Mouse (Mus musculus) ES-Bruce4 (cell line): ENCODE measurements around the gene Elf1. TPM values are rescaled to one million over a fixed set of nuclear protein-coding genes. Genes with fewer than 3 reads are reported as not detected.

Experiments used
- H3K27ac ChIP-seq: 2 replicates; pipeline ENCODE4 v1.5.1; 2012; ENCODE audit warnings: low read length, inconsistent platforms; ENCODE audit not compliant: insufficient read depth
- H3K27me3 ChIP-seq: 2 replicates; pipeline ENCODE4 v1.6.1; 2012; ENCODE audit warnings: mild to moderate bottlenecking, low read length, inconsistent platforms; ENCODE audit not compliant: control insufficient read depth, poor library complexity, insufficient read depth, severe bottlenecking
- H3K36me3 ChIP-seq: 2 replicates; pipeline ENCODE4 v1.6.1; 2012; ENCODE audit warnings: inconsistent platforms, mild to moderate bottlenecking, low read length, moderate library complexity; ENCODE audit not compliant: control insufficient read depth, poor library complexity, insufficient read depth, severe bottlenecking
- H3K4me1 ChIP-seq: one replicate; pipeline ENCODE4 v1.8.1; 2011; ENCODE audit warnings: low read length; ENCODE audit not compliant: control insufficient read depth, insufficient read depth
- H3K4me3 ChIP-seq: 2 replicates; pipeline ENCODE4 v1.5.1; 2011; ENCODE audit warnings: low read depth, mild to moderate bottlenecking, low read length
- H3K9ac ChIP-seq: 2 replicates; pipeline ENCODE4 v1.6.1; 2012; ENCODE audit warnings: low read depth, mild to moderate bottlenecking, inconsistent platforms; ENCODE audit not compliant: poor library complexity, severe bottlenecking
- H3K9me3 ChIP-seq: replicated peaks from 2 replicates; pipeline ENCODE4 v1.6.1; 2012; ENCODE audit warnings: mild to moderate bottlenecking, low read length, inconsistent platforms; ENCODE audit not compliant: control insufficient read depth, poor library complexity, insufficient read depth, severe bottlenecking
- CTCF ChIP-seq: IDR thresholded peaks from one replicate; pipeline ENCODE4 v1.8.1; 2011; ENCODE audit warnings: low read depth, low read length
- EP300 ChIP-seq: IDR thresholded peaks from 2 replicates; pipeline ENCODE4 v1.6.1; 2011; ENCODE audit warnings: low read depth, low read length; ENCODE audit not compliant: insufficient read depth
- POLR2A ChIP-seq: IDR thresholded peaks from one replicate; pipeline ENCODE4 v1.8.1; 2011; ENCODE audit warnings: low read length; ENCODE audit not compliant: insufficient read depth
- polyA plus RNA-seq: library from polyadenylated mRNA; stranded (reverse); fragments of >200 nt; gene quantifications from 2 replicates; pipeline ENCODE4 v1.2.4, GENCODE M21; 2011; ENCODE audit warnings: low read depth; ENCODE audit not compliant: missing spikeins, insufficient read depth, insufficient read length

The Elf1 gene
- polyA plus RNA-seq, 1 experiment: 20.4 TPM

DNA sequence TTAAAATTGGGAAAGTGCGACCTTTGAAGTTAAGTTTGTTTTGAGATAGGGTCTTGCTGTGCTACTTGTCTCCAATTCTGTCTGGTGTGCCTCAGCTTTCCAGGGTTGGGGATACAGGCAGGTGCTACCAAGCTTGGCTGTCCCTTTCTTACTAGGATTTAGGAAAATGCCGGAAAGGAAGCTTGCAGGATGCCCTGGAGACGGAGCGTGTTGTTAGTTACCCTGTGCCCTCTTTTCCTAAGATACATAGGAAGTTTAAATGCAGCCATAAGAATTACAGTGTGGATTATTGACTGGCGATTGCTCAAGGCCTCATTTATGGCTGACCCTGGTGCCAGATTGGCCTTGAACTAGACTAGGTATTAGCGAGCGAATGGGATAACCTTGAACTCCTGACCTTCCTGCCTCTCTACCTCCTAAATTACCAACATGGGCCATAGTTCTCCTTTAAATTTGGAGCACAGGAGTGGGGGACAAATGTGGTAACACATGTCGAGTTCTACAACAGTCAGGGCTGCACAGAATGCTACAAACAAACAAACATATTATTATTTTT lies 36.3 kb downstream of the Elf1 start:
- TF ChIP-seq EP300 (no peak), POLR2A (no peak), CTCF (no peak)
- H3K27me3 ChIP-seq: no peaks in the 10 kb centered on the region
- no peaks in the 10 kb centered on the region for H3K9me3 ChIP-seq
- H3K4me1 ChIP-seq: no peaks in the 10 kb centered on the region
- H3K4me3 ChIP-seq: no peak overlapping the region
- H3K27ac ChIP-seq: no peak overlapping the region
- no peak overlapping the region for H3K9ac ChIP-seq
- no peaks in the 10 kb centered on the region for H3K36me3 ChIP-seq

DNA sequence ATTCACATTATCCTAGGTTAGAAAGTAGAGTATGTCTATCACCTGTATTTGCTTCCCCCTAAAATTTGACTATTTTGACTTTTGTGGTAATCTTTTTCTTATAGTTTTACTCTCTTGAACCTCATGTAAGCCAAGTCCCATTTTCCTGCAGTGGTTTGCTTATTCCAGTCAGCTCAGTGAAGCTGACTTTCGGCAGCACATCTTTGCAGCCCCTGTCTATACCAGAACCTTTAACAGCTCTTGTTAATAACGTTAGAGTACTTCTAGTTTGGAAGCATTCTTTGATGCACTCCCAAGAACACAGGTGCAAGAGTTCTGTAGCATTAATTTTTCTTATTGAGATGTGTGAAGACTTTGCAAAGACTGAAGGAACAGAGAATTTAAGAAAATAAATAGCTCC lies 37.1 kb downstream of the Elf1 start:
- no peaks in the 10 kb centered on the region for H3K4me1 ChIP-seq
- TF ChIP-seq POLR2A: no peak
- H3K27me3 ChIP-seq: no peaks in the 10 kb centered on the region
- no peak overlapping the region for H3K27ac ChIP-seq
- H3K9me3 ChIP-seq: no peaks in the 10 kb centered on the region
- no peak overlapping the region for H3K9ac ChIP-seq
- no peaks in the 10 kb centered on the region for H3K36me3 ChIP-seq
- H3K4me3 ChIP-seq: no peak overlapping the region

GRCm38 (mm10) chr14:79518761-79519662 lies 38.0 kb downstream of the Elf1 start:
- TF ChIP-seq POLR2A (no peak), CTCF (no peak), EP300 (no peak)
- Histone ChIP-seq H3K4me3 (no peak overlapping the region), H3K9ac (no peak overlapping the region), H3K36me3 (no peaks in the 10 kb centered on the region), H3K27me3 (no peaks in the 10 kb centered on the region), H3K27ac (no peak overlapping the region), H3K4me1 (no peaks in the 10 kb centered on the region), H3K9me3 (no peaks in the 10 kb centered on the region)

DNA sequence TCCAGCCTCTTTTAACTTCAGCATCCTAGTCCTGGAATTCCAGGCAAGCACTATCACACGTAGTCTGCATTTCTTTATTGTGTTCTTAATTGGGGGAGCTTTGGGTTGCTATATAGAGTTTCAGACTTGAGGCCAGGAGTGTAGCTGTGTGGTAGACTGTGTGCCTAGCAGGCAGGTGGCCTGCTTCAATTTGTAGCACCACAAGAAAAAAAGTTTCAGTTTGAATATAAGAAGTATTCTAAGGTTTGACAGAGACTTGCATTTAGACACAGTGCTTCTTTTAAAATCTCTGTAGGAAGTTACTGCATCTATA lies 38.6 kb downstream of the Elf1 start:
- Histone ChIP-seq H3K4me1 (no peaks in the 10 kb centered on the region), H3K9me3 (no peaks in the 10 kb centered on the region), H3K4me3 (no peak overlapping the region), H3K36me3 (no peaks in the 10 kb centered on the region), H3K27ac (no peak overlapping the region), H3K27me3 (no peaks in the 10 kb centered on the region), H3K9ac (no peak overlapping the region)
- TF ChIP-seq POLR2A (no peak), EP300 (no peak), CTCF (no peak)

- Histone ChIP-seq H3K36me3 (no peaks in the 10 kb centered on the region), H3K9ac (no peak overlapping the region)
These were observed 39.6 kb downstream of the Elf1 start for GRCm38 (mm10) chr14:79520612-79521011.

DNA sequence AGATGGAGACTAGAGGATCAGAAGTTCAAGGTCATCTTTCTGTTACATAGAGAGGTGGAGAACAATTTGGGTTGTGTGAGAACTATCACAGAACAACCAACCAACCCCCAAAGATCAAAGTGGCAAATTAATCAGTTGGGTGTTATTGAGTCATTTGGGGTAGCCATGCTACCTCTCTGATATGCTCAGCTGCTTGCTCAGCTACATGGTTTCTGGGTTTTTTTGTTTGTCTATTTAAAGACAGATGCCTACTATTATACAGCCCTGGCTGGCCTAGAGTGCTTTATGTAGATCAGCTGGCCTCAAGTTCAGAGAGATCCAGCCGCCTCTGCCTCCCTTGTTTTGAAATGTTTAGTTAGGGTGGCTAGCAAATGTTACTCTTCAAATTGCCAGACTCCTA lies 40.1 kb downstream of the Elf1 start:
- Histone ChIP-seq H3K9me3 (no peaks in the 10 kb centered on the region), H3K27ac (no peak overlapping the region), H3K4me3 (no peak overlapping the region), H3K4me1 (no peaks in the 10 kb centered on the region), H3K36me3 (no peaks in the 10 kb centered on the region), H3K27me3 (no peaks in the 10 kb centered on the region), H3K9ac (no peak overlapping the region)
- TF ChIP-seq POLR2A (no peak), CTCF (no peak), EP300 (no peak)

More at GRCm38 (mm10) chr14:79520612-79521011, 39.6 kb downstream of the Elf1 start:
- H3K27me3 ChIP-seq: no peaks in the 10 kb centered on the region
- no peak overlapping the region for H3K27ac ChIP-seq
- H3K4me3 ChIP-seq: no peak overlapping the region
- no peaks in the 10 kb centered on the region for H3K9me3 ChIP-seq
- TF ChIP-seq POLR2A: no peak
- TF ChIP-seq EP300: no peak
- TF ChIP-seq CTCF: no peak
- no peaks in the 10 kb centered on the region for H3K4me1 ChIP-seq
